Mouse (Mus musculus) brain, embryonic 18.5 days (tissue): ENCODE data around the gene Atp13a2.

ENCODE experiments used
- DNase-seq: peaks from one replicate; pipeline ENCODE4 v3.0.0-alpha.2; 2012; ENCODE audit warnings: low read depth, low spot score

The Atp13a2 gene

DNA sequence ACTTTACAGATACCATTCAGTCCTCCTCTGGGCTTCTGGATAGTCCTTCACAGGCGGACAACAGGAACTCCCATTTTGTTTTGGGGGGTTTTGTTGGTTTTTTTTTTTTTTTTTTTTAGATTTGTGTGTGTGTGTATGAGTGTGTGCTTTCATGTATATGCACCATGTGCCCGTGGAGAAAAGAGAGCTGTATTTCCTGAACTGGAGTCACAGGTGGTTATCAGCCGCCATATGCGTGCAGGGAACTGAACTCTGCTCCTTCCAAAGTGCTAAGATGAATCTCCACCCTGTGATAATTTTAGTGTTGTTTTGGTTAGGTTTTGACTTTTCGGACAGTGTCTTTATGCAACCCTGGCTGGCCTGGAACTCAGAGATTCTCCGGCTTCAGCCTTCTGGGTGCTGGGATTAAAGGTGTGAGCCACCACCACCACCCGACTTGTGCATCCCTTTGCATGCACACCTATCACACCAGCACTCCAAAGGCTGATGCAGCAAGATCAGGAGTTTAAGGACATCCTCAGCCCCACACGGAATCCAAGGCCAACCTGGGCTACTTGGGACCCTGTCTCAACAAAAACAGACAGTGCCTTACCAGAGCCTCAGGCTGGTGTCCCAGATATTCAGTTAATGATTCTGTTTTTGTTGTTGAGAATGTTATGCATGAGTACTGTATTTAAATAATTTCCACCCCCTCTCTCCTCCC is 24.3 kb upstream of the Atp13a2 start:
- no peak for DNase-seq

GRCm38 (mm10) chr4:140962950-140963349 is 23.7 kb upstream of the Atp13a2 start:
- no peak for DNase-seq

DNA sequence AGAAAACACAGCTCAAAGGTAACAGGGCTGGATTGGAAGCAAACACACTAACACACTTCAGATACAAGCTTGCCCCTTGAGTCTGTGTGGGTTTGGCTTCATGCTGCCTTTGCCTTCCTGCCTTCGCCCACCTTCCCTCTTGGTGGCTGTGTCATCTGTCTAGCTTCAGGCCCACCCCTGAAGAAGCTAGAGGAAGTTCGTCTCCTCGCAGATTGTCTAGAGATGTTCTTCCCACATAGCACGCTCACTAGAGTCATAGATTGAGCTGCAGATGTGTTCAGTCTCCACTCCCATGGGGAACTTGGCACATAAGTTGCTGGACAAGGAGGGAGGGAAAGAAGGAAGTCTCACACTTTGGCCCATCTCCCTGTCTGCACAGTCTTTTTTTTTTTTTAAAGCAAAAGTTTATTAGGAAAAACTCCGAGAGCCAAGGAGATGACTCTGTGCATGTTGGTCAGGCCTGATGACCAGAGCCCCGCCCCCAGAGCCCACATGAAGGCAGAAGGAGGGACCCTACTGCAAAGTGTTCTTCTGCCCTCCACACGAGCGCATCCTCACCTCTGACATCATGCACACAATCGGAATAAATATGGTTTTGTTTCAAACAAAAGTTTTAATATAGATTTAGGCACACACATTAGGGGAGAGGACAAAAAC is 22.6 kb upstream of the Atp13a2 start:
- no peak for DNase-seq

DNA sequence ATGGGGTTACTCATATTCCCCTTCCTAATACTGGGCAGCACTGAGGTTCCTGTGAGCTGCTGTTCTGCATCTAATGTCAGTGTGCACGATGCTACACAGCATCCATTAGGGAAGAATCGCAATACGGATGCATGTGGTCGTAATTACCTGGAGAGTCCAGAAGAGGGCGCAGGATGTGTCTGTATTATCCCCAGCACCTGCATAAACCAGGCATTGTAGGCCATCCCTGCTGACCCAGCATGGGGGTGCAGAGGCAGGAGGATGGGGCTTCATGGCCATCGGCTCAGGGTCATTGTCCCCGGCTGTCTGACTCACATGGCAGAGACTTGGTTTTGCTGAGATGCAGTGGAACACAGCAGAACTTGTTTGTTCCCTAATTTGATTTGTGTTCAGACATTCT is 22.1 kb upstream of the Atp13a2 start:
- DNase-seq, result no peak

GRCm38 (mm10) chr4:140967386-140968159 is 19.1 kb upstream of the Atp13a2 start:
- DNase-seq, result no peak

- no peak for DNase-seq
Measured at GRCm38 (mm10) chr4:140971691-140972090, 15.0 kb upstream of the Atp13a2 start.

DNA sequence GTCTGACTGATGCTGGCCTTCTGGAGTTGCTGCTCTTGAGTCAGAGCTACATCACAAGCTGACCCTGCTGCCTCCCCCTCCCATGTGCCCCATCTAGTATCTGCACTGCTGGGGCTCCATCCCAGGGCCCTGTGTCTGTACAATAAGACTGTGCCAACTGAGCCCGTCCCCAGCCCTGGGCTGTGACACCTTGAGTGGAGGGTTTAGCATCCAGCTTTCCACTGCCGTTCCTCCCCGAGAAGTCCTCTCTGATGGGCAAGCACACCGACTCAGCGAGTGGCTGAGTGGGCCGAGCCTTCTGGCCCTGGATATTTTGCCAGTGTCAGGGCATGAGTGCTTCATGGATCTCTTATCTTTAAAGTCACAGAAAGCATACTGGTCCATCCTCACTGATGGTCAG is 12.3 kb upstream of the Atp13a2 start:
- no peak for DNase-seq

DNA sequence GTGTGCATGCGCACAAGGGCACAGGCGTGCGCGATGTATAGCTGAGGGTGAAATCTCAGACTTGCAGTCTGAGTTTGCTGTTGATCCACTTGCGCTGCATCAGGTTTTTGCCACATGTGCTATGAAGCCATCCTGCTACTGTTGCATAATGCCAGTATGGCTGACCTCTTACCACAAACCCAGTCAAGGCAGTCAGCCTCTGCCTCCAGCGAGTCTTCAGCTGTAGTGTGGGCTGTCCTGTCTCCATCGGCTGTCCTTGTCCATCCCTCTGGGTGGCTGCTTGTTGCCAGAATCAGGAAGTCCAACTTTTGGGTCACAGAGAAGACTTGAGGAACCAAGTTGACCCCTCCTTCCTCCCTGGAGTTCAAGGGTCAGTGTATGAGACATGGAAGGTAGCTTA is 11.3 kb upstream of the Atp13a2 start:
- no peak for DNase-seq

GRCm38 (mm10) chr4:140977278-140977677 is 9.4 kb upstream of the Atp13a2 start:
- no peak for DNase-seq

DNA sequence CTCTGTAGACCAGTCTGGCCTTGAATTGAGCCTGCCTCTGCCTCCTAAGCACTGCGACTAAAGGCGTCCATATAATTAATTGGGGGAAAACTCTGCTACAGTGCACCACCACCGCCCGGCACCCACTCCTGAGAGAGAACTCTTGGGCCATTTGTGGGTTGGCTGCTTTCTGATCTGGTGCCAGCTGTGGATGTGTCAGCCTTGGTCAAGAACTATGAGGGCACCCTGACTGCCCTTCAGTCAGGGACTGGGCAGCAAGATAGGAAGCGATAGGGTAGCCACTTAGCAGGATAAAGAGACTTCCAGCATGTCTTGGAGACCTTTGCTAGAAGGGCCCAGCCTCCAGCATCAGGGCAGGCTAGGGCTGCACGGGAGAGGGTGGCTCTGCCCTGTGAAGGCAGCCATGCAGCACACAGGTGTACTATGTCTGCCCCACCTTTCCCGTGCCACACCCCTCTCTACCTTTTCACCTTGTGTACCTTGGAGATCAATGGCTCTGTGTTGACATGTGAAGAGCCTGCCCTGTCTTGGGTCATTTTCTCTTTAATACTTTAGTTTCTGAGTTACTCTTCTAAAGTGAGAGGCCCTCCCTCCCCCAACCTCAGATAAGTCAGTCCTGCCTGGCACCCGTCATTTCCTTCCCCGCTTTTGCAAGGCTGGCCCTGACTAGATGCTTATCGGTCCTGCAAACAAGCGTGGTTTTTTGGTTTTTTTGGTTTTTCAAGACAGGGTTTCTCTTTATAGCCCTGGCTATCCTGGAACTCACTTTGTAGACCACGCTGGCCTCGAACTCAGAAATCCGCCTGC is 8.6 kb upstream of the Atp13a2 start:
- no peak for DNase-seq

GRCm38 (mm10) chr4:140981605-140982004 is 5.1 kb upstream of the Atp13a2 start:
- no peak for DNase-seq

GRCm38 (mm10) chr4:140982808-140983207 is 3.9 kb upstream of the Atp13a2 start:
- DNase-seq, result no peak

DNA sequence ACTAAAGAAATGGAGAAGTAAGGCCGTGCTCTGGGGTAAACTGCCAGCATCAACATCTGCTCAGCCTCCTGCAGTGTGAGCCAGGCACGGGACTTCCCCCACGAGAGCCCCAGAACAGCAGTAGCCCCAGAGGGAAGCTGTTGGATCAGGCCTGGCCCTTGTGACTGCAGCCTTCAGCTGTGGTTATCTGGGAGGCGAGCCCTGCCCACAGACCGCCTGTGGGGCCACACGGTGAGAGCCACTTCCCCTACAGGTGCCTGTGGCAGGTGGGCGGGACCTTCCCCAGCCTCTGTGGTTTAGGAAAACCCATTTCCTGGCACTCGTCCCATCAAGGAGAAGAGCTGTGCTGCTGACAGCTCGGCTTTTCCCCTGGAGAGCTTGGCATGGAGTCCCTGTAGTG is 3.2 kb upstream of the Atp13a2 start:
- DNase-seq, result no peak

DNA sequence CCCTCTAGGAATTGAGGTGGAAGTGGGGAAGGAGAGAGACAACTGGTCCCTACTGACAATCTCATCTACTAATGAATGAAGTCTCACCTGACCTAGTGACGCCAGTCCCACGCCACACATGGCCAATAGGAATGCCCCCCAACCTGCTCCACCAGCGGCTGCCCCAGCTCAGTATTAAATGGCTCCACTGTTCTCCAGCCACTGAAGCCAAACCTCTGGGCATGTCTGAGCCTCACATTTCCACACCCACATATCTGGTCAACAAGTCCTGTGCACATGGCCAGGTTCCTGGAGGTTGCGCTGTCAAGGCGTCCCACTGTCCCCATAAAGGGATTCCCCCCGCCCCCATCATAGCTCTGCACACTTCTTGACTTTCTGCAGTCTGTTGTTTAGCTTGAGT is 2.1 kb upstream of the Atp13a2 start:
- no peak for DNase-seq

DNA sequence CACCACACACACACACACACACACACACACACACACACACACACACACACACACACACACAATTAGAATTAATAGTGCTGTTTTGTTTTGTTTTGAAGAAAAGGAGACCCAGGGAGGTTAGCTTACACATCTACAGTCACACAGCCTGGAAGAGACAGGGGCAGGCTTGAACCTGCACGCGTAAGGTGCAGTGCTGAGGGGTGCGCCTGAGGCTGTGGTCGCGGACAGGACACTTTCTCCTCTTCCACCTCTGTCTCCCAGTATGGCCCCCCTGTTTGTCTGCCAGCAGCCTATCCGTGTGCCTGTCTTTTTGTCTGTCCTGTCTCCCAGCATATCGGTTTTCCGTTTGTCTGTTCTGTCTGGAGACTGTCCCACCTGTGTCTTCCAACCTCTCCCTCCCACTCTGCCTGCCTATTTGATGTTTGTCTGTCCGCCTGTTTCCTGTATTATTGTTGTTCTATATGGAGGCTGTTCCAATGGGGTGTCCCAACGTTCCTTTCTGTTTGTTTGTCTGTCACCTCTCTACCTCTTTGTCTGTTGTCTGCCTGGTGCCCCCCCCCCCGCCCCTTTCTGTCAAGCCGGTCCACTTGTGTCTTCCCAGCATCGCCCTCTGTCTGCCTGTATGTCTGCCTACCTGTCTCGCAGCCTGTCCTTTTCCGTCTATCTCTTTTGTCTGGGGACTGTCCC is 506 bp upstream of the Atp13a2 start:
- no peak for DNase-seq

GRCm38 (mm10) chr4:140987476-140987875 is 803 bp downstream of the Atp13a2 start:
- DNase-seq, result no peak

DNA sequence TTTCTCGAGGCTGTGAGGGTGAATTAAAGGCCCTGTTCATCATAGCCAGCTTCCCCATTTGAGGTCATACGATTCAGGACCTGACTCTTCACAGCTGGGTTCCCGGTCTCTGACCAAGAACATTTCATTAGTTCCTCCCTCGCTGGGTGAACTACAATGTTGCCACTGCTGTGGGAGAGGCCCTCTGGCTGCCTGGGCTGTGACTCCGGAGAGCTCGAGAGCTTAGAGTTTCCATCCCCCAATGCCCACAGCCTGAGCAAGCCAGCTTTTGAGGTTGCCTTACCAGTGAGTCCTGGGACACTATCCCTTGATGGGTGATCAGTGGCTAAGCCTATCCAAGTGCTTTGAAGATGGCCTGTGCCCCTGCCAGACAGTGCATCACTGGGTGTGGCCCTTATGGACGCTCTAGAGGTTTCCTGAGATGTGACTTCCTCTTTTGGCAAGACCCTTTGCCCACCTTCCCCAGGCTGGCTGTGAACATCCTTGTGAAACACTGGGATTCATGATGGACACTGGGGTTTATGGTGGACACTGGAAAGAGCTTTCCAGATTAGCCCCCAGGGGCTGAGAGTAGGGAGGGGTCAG is 2.1 kb downstream of the Atp13a2 start:
- no peak for DNase-seq

DNA sequence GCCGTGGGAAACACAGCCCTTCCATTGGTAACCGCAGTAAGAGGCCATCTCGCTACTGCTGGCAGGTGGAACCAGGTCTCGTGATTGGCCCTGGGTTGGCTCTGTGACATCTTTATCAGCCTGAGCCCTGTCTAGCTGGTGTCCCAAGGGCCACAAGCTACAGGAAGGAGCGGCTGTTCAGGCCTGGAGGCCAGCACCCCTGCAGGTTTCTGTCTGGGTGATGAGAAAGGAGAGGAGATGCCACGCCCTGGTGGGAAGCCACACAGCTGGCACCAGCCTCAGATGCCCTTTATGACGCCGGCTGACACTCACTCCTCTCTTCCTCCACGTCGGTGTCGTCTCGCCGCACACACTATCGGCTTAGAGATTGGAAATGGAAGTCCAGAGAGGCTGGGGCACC is 2.8 kb downstream of the Atp13a2 start:
- no peak for DNase-seq

DNA sequence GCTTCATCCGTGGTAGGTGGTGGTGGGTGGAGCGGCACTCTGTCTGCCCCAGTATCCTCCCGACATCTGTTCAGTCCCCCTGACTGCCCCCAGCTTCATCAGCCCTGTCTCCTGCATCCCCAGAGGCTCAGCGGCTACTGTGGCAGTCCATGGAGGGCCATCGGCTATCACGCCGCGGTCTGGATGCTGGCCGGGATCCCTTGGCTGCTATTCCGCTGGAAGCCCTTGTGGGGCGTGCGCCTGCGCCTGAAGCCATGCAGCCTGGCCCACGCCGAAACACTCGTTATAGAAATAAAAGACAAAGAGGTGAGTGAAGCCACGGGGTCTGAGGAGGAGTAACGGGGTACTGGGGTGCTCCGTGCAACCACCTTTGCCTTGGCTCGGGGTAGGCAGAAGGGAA is 5.5 kb downstream of the Atp13a2 start:
- no peak for DNase-seq

DNA sequence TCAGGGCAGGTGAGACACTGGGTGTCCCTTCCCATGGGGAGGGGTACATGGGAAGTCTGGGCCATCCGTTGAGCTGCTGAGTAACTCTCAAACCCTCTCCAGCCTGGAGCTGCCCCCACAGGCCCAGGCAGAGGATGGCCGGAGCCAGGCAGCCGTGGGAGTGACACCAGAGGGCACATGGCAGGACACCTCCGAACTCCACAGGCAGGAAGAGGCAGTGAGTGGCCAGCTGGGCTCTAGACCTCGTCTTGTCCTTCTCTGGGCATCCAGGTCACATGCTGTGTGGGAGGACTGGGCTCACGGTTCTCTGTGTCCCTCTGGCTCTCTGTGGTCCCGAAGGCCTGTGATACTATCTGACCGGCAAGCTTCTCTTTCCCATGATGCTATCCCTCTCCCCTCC is 7.2 kb downstream of the Atp13a2 start:
- DNase-seq, result no peak

- no peak for DNase-seq
Measured at GRCm38 (mm10) chr4:140995811-140996210, 9.1 kb downstream of the Atp13a2 start.
